Mouse (Mus musculus): ENCODE data around the gene Nr1i3.

Nr1i3 gene

GRCm38 (mm10) chr1:171195046-171195822 is 18.5 kb upstream of the Nr1i3 start:
- in situ Hi-C loops (cut with MboI; ENCODE audit: low sequenced_read_pairs) = no loop called here

GRCm38 (mm10) chr1:171195887-171196397 is 17.8 kb upstream of the Nr1i3 start, which contains the start of gene Pcp4l1:
Gene Pcp4l1, minus strand, starts transcription at chr1:171196268.
- in situ Hi-C loops (cut with MboI; ENCODE audit: low sequenced_read_pairs) = no loop called here

GRCm38 (mm10) chr1:171199532-171199931 is 14.2 kb upstream of the Nr1i3 start:
- in situ Hi-C loops (cut with MboI; ENCODE audit: low sequenced_read_pairs) = no loop called here

- in situ Hi-C loops (cut with MboI; ENCODE audit: low sequenced_read_pairs) = no loop called here
Observed at GRCm38 (mm10) chr1:171200769-171201168, 13.0 kb upstream of the Nr1i3 start.

GRCm38 (mm10) chr1:171203471-171204248 is 10.1 kb upstream of the Nr1i3 start:
- in situ Hi-C loops (cut with MboI; ENCODE audit: low sequenced_read_pairs) = no loop called here

- in situ Hi-C loops (cut with MboI; ENCODE audit: low sequenced_read_pairs) = no loop called here
Observed at GRCm38 (mm10) chr1:171204249-171204644, 9.5 kb upstream of the Nr1i3 start.

- in situ Hi-C loops (cut with MboI; ENCODE audit: low sequenced_read_pairs) = no loop called here
Observed at GRCm38 (mm10) chr1:171205704-171206493, 7.9 kb upstream of the Nr1i3 start.

GRCm38 (mm10) chr1:171209409-171209808 is 4.4 kb upstream of the Nr1i3 start:
- in situ Hi-C loops (cut with MboI; ENCODE audit: low sequenced_read_pairs) = no loop called here

- in situ Hi-C loops (cut with MboI; ENCODE audit: low sequenced_read_pairs) = no loop called here
Observed at GRCm38 (mm10) chr1:171212854-171213253, 916 bp upstream of the Nr1i3 start.

- in situ Hi-C loops (cut with MboI; ENCODE audit: low sequenced_read_pairs) = no loop called here
Observed at GRCm38 (mm10) chr1:171216241-171216955, 2.6 kb downstream of the Nr1i3 start.

- in situ Hi-C loops (cut with MboI; ENCODE audit: low sequenced_read_pairs) = loop anchor here (5.0 kb wide), 1 partner anchor 89 kb away; no protein-coding TSS in a partner anchor
Observed at GRCm38 (mm10) chr1:171220871-171221270, 7.1 kb downstream of the Nr1i3 start.

GRCm38 (mm10) chr1:171221281-171222193 is 7.8 kb downstream of the Nr1i3 start:
- in situ Hi-C loops (cut with MboI; ENCODE audit: low sequenced_read_pairs) = loop anchor here (5.0 kb wide), 1 partner anchor 89 kb away; no protein-coding TSS in a partner anchor

GRCm38 (mm10) chr1:171222238-171223155 is 8.7 kb downstream of the Nr1i3 start, which contains the start of gene Tomm40l:
Gene Tomm40l, minus strand, starts transcription at chr1:171222514.
- in situ Hi-C loops (cut with MboI; ENCODE audit: low sequenced_read_pairs) = loop anchor here (5.0 kb wide), 1 partner anchor 90 kb away; no protein-coding TSS in a partner anchor

GRCm38 (mm10) chr1:171223168-171223567 is 9.4 kb downstream of the Nr1i3 start:
- in situ Hi-C loops (cut with MboI; ENCODE audit: low sequenced_read_pairs) = loop anchor here (5.0 kb wide), 1 partner anchor 91 kb away; no protein-coding TSS in a partner anchor

GRCm38 (mm10) chr1:171223796-171224195 is 10.0 kb downstream of the Nr1i3 start:
- in situ Hi-C loops (cut with MboI; ENCODE audit: low sequenced_read_pairs) = loop anchor here (5.0 kb wide), 1 partner anchor 91 kb away; no protein-coding TSS in a partner anchor

- in situ Hi-C loops (cut with MboI; ENCODE audit: low sequenced_read_pairs) = loop anchor here (5.0 kb wide), 1 partner anchor 93 kb away; no protein-coding TSS in a partner anchor
Observed at GRCm38 (mm10) chr1:171224857-171225256, 11.1 kb downstream of the Nr1i3 start, which contains the start of gene Apoa2. Gene Apoa2, plus strand, starts transcription at chr1:171225054.

GRCm38 (mm10) chr1:171226780-171227179 is 13.0 kb downstream of the Nr1i3 start:
- in situ Hi-C loops (cut with MboI; ENCODE audit: low sequenced_read_pairs) = no loop called here

GRCm38 (mm10) chr1:171227879-171228278 is 14.1 kb downstream of the Nr1i3 start:
- in situ Hi-C loops (cut with MboI; ENCODE audit: low sequenced_read_pairs) = no loop called here

All from CH12F3 (cell line).